Mouse (Mus musculus): ENCODE data around the gene Gabpb2. TPM values are rescaled to one million over a fixed set of nuclear protein-coding genes. Genes with fewer than 3 reads are reported as not detected.
A peak's percentile ranks its signal among the peaks of the same experiment; 100 is the strongest.

The Gabpb2 gene
- polyA plus RNA-seq, 2 experiments = 5.1 to 14.3 TPM

- H3K4me3 ChIP-seq (ENCODE audit: insufficient read depth in 1 of 2, low read depth in 2 of 2, low read length in 2 of 2) = no peak overlapping the region
- no peaks in the 10 kb centered on the region for H3K36me3 ChIP-seq (replicated peaks; ENCODE audit: control insufficient read depth, insufficient read depth, low read depth)
- H3K9me3 ChIP-seq (ENCODE audit: control insufficient read depth, low read length) = no peaks in the 10 kb centered on the region
- TF ChIP-seq EP300 (IDR thresholded peaks at IDR 0.05; ENCODE audit: low read depth) (no peak), CTCF (IDR thresholded peaks at IDR 0.05; ENCODE audit: low read depth) (no peak)
- no peaks in the 10 kb centered on the region for H3K27me3 ChIP-seq (ENCODE audit: control insufficient read depth, insufficient read depth, low read length)
- ATAC-seq (ENCODE audit: insufficient read depth) (no peak; the same call in 1 of the 2 replicates), DNase-seq (ENCODE audit: low read depth in 3 of 3, low spot score in 3 of 3) (no peak)
- no peak overlapping the region for H3K27ac ChIP-seq
- H3K4me2 ChIP-seq (ENCODE audit: low read depth) = no peak overlapping the region
- WGBS (ENCODE audit: insufficient replicate concordance) = 56% methylated on average over 5 of the region's 5 CpGs
- H3K4me1 ChIP-seq (replicated peaks; ENCODE audit: control insufficient read depth in 2 of 2, insufficient read depth in 2 of 2, low read length in 1 of 2) = peaks cover 0 to 6% of the 10 kb centered on the region in 2 experiments; a peak in 3 of 4 replicates
- no peak overlapping the region for H3K9ac ChIP-seq (replicated peaks)
Observed at GRCm38 (mm10) chr3:95246465-95247231, 28.9 kb upstream of the Gabpb2 start.

GRCm38 (mm10) chr3:95243086-95243485 lies 25.4 kb upstream of the Gabpb2 start:
- Histone ChIP-seq H3K27ac (no peak overlapping the region), H3K4me1 (replicated peaks; ENCODE audit: control insufficient read depth in 2 of 2, insufficient read depth in 2 of 2, low read length in 1 of 2) (peaks cover 0 to 6% of the 10 kb centered on the region in 2 experiments; a peak in 3 of 4 replicates), H3K9ac (replicated peaks) (no peak overlapping the region), H3K9me3 (ENCODE audit: control insufficient read depth, low read length) (no peaks in the 10 kb centered on the region), H3K4me2 (ENCODE audit: low read depth) (no peak overlapping the region), H3K36me3 (replicated peaks; ENCODE audit: control insufficient read depth, insufficient read depth, low read depth) (no peaks in the 10 kb centered on the region; the same call in 1 of the 2 replicates), H3K4me3 (ENCODE audit: insufficient read depth in 1 of 2, low read depth in 2 of 2, low read length in 2 of 2) (no peak overlapping the region), H3K27me3 (ENCODE audit: control insufficient read depth, insufficient read depth, low read length) (no peaks in the 10 kb centered on the region)
- 69% methylated on average over 2 of the region's 2 CpGs for WGBS (ENCODE audit: insufficient replicate concordance)
- DNase-seq (ENCODE audit: low read depth in 3 of 3, low spot score in 3 of 3) (no peak), ATAC-seq (ENCODE audit: insufficient read depth) (no peak)
- TF ChIP-seq CTCF (IDR thresholded peaks at IDR 0.05; ENCODE audit: low read depth) = no peak

GRCm38 (mm10) chr3:95241498-95241897 lies 23.8 kb upstream of the Gabpb2 start, which contains the start of gene Gm128:
Gm128 (minus strand) TSS chr3:95241598.
- no peak for DNase-seq (ENCODE audit: low read depth in 3 of 3, low spot score in 3 of 3)
- H3K9ac ChIP-seq (replicated peaks) = no peak within 1 kb of the TSS

GRCm38 (mm10) chr3:95240900-95241299 lies 23.2 kb upstream of the Gabpb2 start:
- H3K4me3 ChIP-seq (ENCODE audit: insufficient read depth in 1 of 2, low read depth in 2 of 2, low read length in 2 of 2) = no peak overlapping the region
- no peaks in the 10 kb centered on the region for H3K4me1 ChIP-seq (replicated peaks; ENCODE audit: control insufficient read depth in 2 of 2, insufficient read depth in 2 of 2, low read length in 1 of 2)
- H3K9me3 ChIP-seq (ENCODE audit: control insufficient read depth, low read length) = no peaks in the 10 kb centered on the region
- WGBS (ENCODE audit: insufficient replicate concordance) = 34% methylated on average over 17 of the region's 17 CpGs
- DNase-seq (ENCODE audit: low read depth in 3 of 3, low spot score in 3 of 3) = no peak
- peaks cover 2% of the 10 kb centered on the region for H3K36me3 ChIP-seq (replicated peaks; ENCODE audit: control insufficient read depth, insufficient read depth, low read depth)
- no peaks in the 10 kb centered on the region for H3K27me3 ChIP-seq (ENCODE audit: control insufficient read depth, insufficient read depth, low read length)
- no peak overlapping the region for H3K9ac ChIP-seq (replicated peaks)
- TF ChIP-seq CTCF (IDR thresholded peaks at IDR 0.05; ENCODE audit: low read depth) = no peak
- TF ChIP-seq EP300 (IDR thresholded peaks at IDR 0.05; ENCODE audit: low read depth) = no peak
- ATAC-seq (ENCODE audit: insufficient read depth) = no peak
- H3K27ac ChIP-seq = no peak overlapping the region
- H3K4me2 ChIP-seq (ENCODE audit: low read depth) = peak overlapping the region; percentile 13; the same call in 1 of the 2 replicates

More at GRCm38 (mm10) chr3:95241498-95241897, 23.8 kb upstream of the Gabpb2 start, which contains the start of gene Gm128:
- WGBS (ENCODE audit: insufficient replicate concordance) = 77% methylated on average over 7 of the region's 7 CpGs
- TF ChIP-seq EP300 (IDR thresholded peaks at IDR 0.05; ENCODE audit: low read depth) (no peak), CTCF (IDR thresholded peaks at IDR 0.05; ENCODE audit: low read depth) (no peak)
- Histone ChIP-seq H3K4me3 (ENCODE audit: insufficient read depth in 1 of 2, low read depth in 2 of 2, low read length in 2 of 2) (no peak within 1 kb of the TSS), H3K9me3 (ENCODE audit: control insufficient read depth, low read length) (no peaks in the 10 kb centered on the region), H3K27ac (no peak within 1 kb of the TSS), H3K4me1 (replicated peaks; ENCODE audit: control insufficient read depth in 2 of 2, insufficient read depth in 2 of 2, low read length in 1 of 2) (peaks cover 0 to 1% of the 10 kb centered on the region in 2 experiments; a peak in 2 of 4 replicates), H3K4me2 (ENCODE audit: low read depth) (peak within 1 kb of the TSS; percentile 13; the same call in 1 of the 2 replicates), H3K36me3 (replicated peaks; ENCODE audit: control insufficient read depth, insufficient read depth, low read depth) (no peaks in the 10 kb centered on the region; the same call in 1 of the 2 replicates), H3K27me3 (ENCODE audit: control insufficient read depth, insufficient read depth, low read length) (no peaks in the 10 kb centered on the region)
- ATAC-seq (ENCODE audit: insufficient read depth) = no peak

- H3K4me2 ChIP-seq (ENCODE audit: low read depth) = no peak overlapping the region
- DNase-seq (ENCODE audit: low read depth in 3 of 3, low spot score in 3 of 3) = no peak
- no peak overlapping the region for H3K9ac ChIP-seq (replicated peaks)
- H3K27me3 ChIP-seq (ENCODE audit: control insufficient read depth, insufficient read depth, low read length) = no peaks in the 10 kb centered on the region
- no peak overlapping the region for H3K4me3 ChIP-seq (ENCODE audit: insufficient read depth in 1 of 2, low read depth in 2 of 2, low read length in 2 of 2)
- WGBS (ENCODE audit: insufficient replicate concordance) = 76% methylated on average over 12 of the region's 12 CpGs
- no peak overlapping the region for H3K27ac ChIP-seq
- no peaks in the 10 kb centered on the region for H3K9me3 ChIP-seq (ENCODE audit: control insufficient read depth, low read length)
- peaks cover 11% of the 10 kb centered on the region for H3K36me3 ChIP-seq (replicated peaks; ENCODE audit: control insufficient read depth, insufficient read depth, low read depth)
- no peaks in the 10 kb centered on the region for H3K4me1 ChIP-seq (replicated peaks; ENCODE audit: control insufficient read depth in 2 of 2, insufficient read depth in 2 of 2, low read length in 1 of 2)
- ATAC-seq (ENCODE audit: insufficient read depth) = no peak
- TF ChIP-seq CTCF (IDR thresholded peaks at IDR 0.05; ENCODE audit: low read depth) (no peak), EP300 (IDR thresholded peaks at IDR 0.05; ENCODE audit: low read depth) (no peak)
Observed at GRCm38 (mm10) chr3:95239971-95240370, 22.3 kb upstream of the Gabpb2 start.

Measured in liver, embryonic 14.5 days (tissue).